Mouse (Mus musculus) midbrain, postnatal 0 days (tissue): ENCODE measurements around the gene Iqce. TPM values are rescaled to one million over a fixed set of nuclear protein-coding genes. Genes with fewer than 3 reads are reported as not detected.

ENCODE experiments used
- ATAC-seq: fragments of 200-750 bp; cut with Nextera tagmentation; 2 replicates; pipeline ENCODE4 v1.8.0; 2017; ENCODE audit warnings: moderate number of reproducible peaks, mild to moderate bottlenecking, moderate TSS enrichment, moderate library complexity; ENCODE audit not compliant: low FRiP score
- DNase-seq: peaks from one replicate; pipeline ENCODE4 v3.0.0-alpha.2; 2015; ENCODE audit warnings: low spot score
- H3K27ac ChIP-seq: fragments of 300-500 bp; sonication (generic); 2 replicates; pipeline ENCODE4 v1.5.1; 2014; ENCODE audit warnings: low read depth, mild to moderate bottlenecking, low read length, mixed read lengths
- H3K27me3 ChIP-seq: fragments of 300-500 bp; sonication (generic); 2 replicates; pipeline ENCODE4 v1.6.1; 2014; ENCODE audit warnings: low read length, control low read depth, mixed read lengths; ENCODE audit not compliant: insufficient read depth
- H3K36me3 ChIP-seq: fragments of 300-500 bp; sonication (generic); 2 replicates; pipeline ENCODE4 v1.6.1; 2014; ENCODE audit warnings: low read length, control low read depth, mixed read lengths; ENCODE audit not compliant: insufficient read depth
- H3K4me1 ChIP-seq: fragments of 300-500 bp; sonication (generic); 2 replicates; pipeline ENCODE4 v1.6.1; 2014; ENCODE audit warnings: mild to moderate bottlenecking, control low read depth, antibody characterized with exemption, low read length, mixed read lengths; ENCODE audit not compliant: insufficient read depth
- H3K4me2 ChIP-seq: fragments of 300-500 bp; sonication (generic); 2 replicates; pipeline ENCODE4 v1.6.1; 2014; ENCODE audit warnings: low read depth, mild to moderate bottlenecking, low read length, mixed read lengths; ENCODE audit not compliant: poor library complexity, severe bottlenecking
- H3K4me3 ChIP-seq: fragments of 300-500 bp; sonication (generic); 2 replicates; pipeline ENCODE4 v1.5.1; 2014; ENCODE audit warnings: low read depth, mild to moderate bottlenecking, low read length, moderate library complexity
- H3K9ac ChIP-seq: fragments of 300-500 bp; sonication (generic); replicated peaks from 2 replicates; pipeline ENCODE4 v1.6.1; 2014; ENCODE audit warnings: mild to moderate bottlenecking, low read length, moderate library complexity, mixed read lengths; ENCODE audit not compliant: poor library complexity, severe bottlenecking
- H3K9me3 ChIP-seq: fragments of 300-500 bp; sonication (generic); 2 replicates; pipeline ENCODE4 v1.6.1; 2016; ENCODE audit warnings: low read length, control low read depth
- CTCF ChIP-seq: IDR thresholded peaks from 2 replicates; pipeline ENCODE4 v1.5.1; 2016; ENCODE audit warnings: antibody characterized with exemption, mild to moderate bottlenecking
- WGBS: fragments of 180-500 bp; shearing (Covaris S2); extraction: QIAGEN DNeasy Blood & Tissue Kit; methylation state at CpG from one replicate; pipeline ENCODE4 v1.1.7; 2014; 5-methylcytosine and 5-hydroxymethylcytosine counted together
- polyA plus RNA-seq: library from polyadenylated mRNA; unstranded; fragments of >200 nt; fragmentation: Nextera tagmentation; extraction: Ambion mirVana; gene quantifications from 2 replicates; pipeline ENCODE4 v1.2.1, GENCODE M21; 2015
- total RNA-seq: library from RNA; depleted of rRNA; stranded (reverse); fragments of >200 nt; gene quantifications from 2 replicates; pipeline ENCODE4 v1.2.3, GENCODE M21; 2014; rRNA removed

Gene Iqce
- total and polyA plus RNA-seq, 2 experiments from 2014 or later = 37.2 to 38.6 TPM

- H3K27me3 ChIP-seq = no peaks in the 10 kb centered on the region
- no peaks in the 10 kb centered on the region for H3K36me3 ChIP-seq
- 76% methylated on average over 6 of the region's 6 CpGs for WGBS
- no peak overlapping the region for H3K4me3 ChIP-seq
- ATAC-seq (no peak), DNase-seq (no peak)
- no peaks in the 10 kb centered on the region for H3K9me3 ChIP-seq
- H3K27ac ChIP-seq = no peak overlapping the region
- peaks cover 11% of the 10 kb centered on the region for H3K4me1 ChIP-seq
- no peak overlapping the region for H3K4me2 ChIP-seq
- no peak for TF ChIP-seq CTCF
- no peak overlapping the region for H3K9ac ChIP-seq
These were observed 86.1 kb downstream of the Iqce start for GRCm38 (mm10) chr5:140616110-140616503.

GRCm38 (mm10) chr5:140615321-140616109 is 86.7 kb downstream of the Iqce start:
- H3K4me1 ChIP-seq = peaks cover 15% of the 10 kb centered on the region
- H3K4me3 ChIP-seq = no peak overlapping the region
- 75% methylated on average over 9 of the region's 10 CpGs for WGBS
- ATAC-seq (no peak), DNase-seq (peak; percentile 46)
- no peaks in the 10 kb centered on the region for H3K27me3 ChIP-seq
- TF ChIP-seq CTCF = no peak
- H3K4me2 ChIP-seq = no peak overlapping the region
- H3K9me3 ChIP-seq = no peaks in the 10 kb centered on the region
- H3K36me3 ChIP-seq = no peaks in the 10 kb centered on the region
- H3K9ac ChIP-seq = no peak overlapping the region
- H3K27ac ChIP-seq = no peak overlapping the region

DNA sequence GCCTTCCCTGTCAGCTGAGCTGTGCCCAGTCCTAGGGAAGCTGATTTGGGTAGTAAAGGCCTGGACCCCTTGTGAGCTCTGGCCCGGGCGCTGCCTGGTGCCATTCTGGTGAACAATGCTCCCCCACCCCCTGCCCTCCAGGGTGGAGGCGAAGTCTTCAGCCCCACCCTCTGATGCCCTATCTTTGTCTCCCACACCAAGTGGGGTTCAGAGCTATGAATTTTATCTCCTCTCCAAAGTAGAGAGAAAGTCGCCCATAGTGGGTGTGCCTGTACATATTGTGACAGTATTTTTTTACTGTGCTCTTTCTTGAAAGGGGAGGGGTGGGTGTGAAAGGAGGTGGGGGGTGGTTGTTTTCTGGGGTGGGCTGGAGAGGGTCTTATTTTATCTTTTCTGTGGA is 87.3 kb downstream of the Iqce start:
- 85% methylated on average over 4 of the region's 4 CpGs for WGBS
- no peak for DNase-seq
- no peaks in the 10 kb centered on the region for H3K27me3 ChIP-seq
- no peak overlapping the region for H3K27ac ChIP-seq
- TF ChIP-seq CTCF = no peak
- peaks cover 15% of the 10 kb centered on the region for H3K4me1 ChIP-seq
- no peak overlapping the region for H3K4me2 ChIP-seq
- no peaks in the 10 kb centered on the region for H3K9me3 ChIP-seq
- ATAC-seq = no peak
- no peaks in the 10 kb centered on the region for H3K36me3 ChIP-seq
- no peak overlapping the region for H3K4me3 ChIP-seq
- no peak overlapping the region for H3K9ac ChIP-seq

- no peaks in the 10 kb centered on the region for H3K36me3 ChIP-seq
- H3K9ac ChIP-seq = no peak overlapping the region
- peaks cover 15% of the 10 kb centered on the region for H3K4me1 ChIP-seq
- WGBS = 97% methylated on average over 10 of the region's 10 CpGs
- H3K27ac ChIP-seq = no peak overlapping the region
- H3K4me2 ChIP-seq = no peak overlapping the region
- ATAC-seq = no peak
- DNase-seq = no peak
- peaks cover 6% of the 10 kb centered on the region for H3K27me3 ChIP-seq
- TF ChIP-seq CTCF = no peak
- no peaks in the 10 kb centered on the region for H3K9me3 ChIP-seq
- H3K4me3 ChIP-seq = no peak overlapping the region
These were observed 88.0 kb downstream of the Iqce start for GRCm38 (mm10) chr5:140614141-140614540.

DNA sequence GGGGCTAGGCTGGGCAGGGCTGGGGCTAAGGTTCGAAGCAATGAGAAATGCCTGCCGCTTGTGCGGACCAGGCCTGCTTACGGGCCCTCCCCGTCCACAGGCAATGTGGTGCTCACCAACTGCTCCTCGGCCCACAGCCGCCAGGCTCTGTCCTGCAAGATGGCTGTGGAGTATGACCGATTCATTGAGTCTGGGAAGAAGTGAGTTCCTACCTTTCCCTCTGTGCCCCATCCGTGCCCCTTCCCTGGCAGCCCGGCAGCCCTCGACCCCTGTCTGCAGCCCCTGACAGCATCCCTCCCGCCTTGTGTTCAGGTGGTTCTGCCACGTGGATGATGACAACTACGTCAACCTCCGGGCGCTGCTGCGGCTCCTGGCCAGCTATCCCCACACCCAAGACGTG is 90.0 kb downstream of the Iqce start:
- ATAC-seq (no peak), DNase-seq (no peak)
- Histone ChIP-seq H3K27ac (no peak overlapping the region), H3K9ac (no peak overlapping the region), H3K9me3 (no peaks in the 10 kb centered on the region), H3K36me3 (no peaks in the 10 kb centered on the region), H3K4me2 (peak overlapping the region; percentile 94; the same call in 1 of the 2 replicates), H3K27me3 (peaks cover 22% of the 10 kb centered on the region), H3K4me3 (0 out of 2 replicates have a peak overlapping the region, but pooled peaks have one; percentile 5), H3K4me1 (peaks cover 15% of the 10 kb centered on the region)
- TF ChIP-seq CTCF = no peak
- 30% methylated on average over 18 of the region's 18 CpGs for WGBS

Other genes with a start within 250 kb of the Iqce start
- gene Chst12, start 196.8 kb downstream of the Iqce start, total RNA-seq = 11.0 and 15.8 TPM in 2 replicates
- gene Chst12, start 196.8 kb downstream of the Iqce start, polyA plus RNA-seq = 21.8 and 27.3 TPM in 2 replicates
- gene Grifin, start 137.3 kb downstream of the Iqce start, total RNA-seq = not detected in 2 replicates
- 0.39 TPM in 1 of 2 replicates, not detected in the other for gene Grifin, start 137.3 kb downstream of the Iqce start, polyA plus RNA-seq
- gene Lfng, start 95.1 kb downstream of the Iqce start, total RNA-seq = 55.6 and 56.6 TPM in 2 replicates
- 20.1 and 22.5 TPM in 2 replicates for gene Lfng, start 95.1 kb downstream of the Iqce start, polyA plus RNA-seq
- 196 and 204 TPM in 2 replicates for gene Ttyh3, start 53.3 kb downstream of the Iqce start, total RNA-seq
- 52.0 and 56.6 TPM in 2 replicates for gene Ttyh3, start 53.3 kb downstream of the Iqce start, polyA plus RNA-seq
- gene Brat1, start 2.6 kb upstream of the Iqce start, total RNA-seq = 37.1 and 40.3 TPM in 2 replicates
- 16.4 and 17.9 TPM in 2 replicates for gene Brat1, start 2.6 kb upstream of the Iqce start, polyA plus RNA-seq
- 14.4 and 14.9 TPM in 2 replicates for gene Amz1, start 21.7 kb upstream of the Iqce start, total RNA-seq
- 15.6 and 15.9 TPM in 2 replicates for gene Amz1, start 21.7 kb upstream of the Iqce start, polyA plus RNA-seq
- 115 and 152 TPM in 2 replicates for gene Gna12, start 128.1 kb upstream of the Iqce start, total RNA-seq
- gene Gna12, start 128.1 kb upstream of the Iqce start, polyA plus RNA-seq = 26.5 and 28.0 TPM in 2 replicates